Mouse (Mus musculus) hindbrain, embryonic 16.5 days (tissue): ENCODE data around the gene Itgbl1. TPM values are rescaled to one million over a fixed set of nuclear protein-coding genes. Genes with fewer than 3 reads are reported as not detected.

Experiments used
- ATAC-seq: fragments of 200-750 bp; cut with Nextera tagmentation; 2 replicates; pipeline ENCODE4 v1.8.0; 2017; ENCODE audit warnings: moderate TSS enrichment, moderate library complexity
- H3K27ac ChIP-seq: fragments of 300-500 bp; sonication (generic); 2 replicates; pipeline ENCODE4 v1.5.1; 2014; ENCODE audit warnings: low read depth, mild to moderate bottlenecking, control low read depth, low read length, moderate library complexity
- H3K27me3 ChIP-seq: fragments of 300-500 bp; sonication (generic); replicated peaks from 2 replicates; pipeline ENCODE4 v1.6.1; 2014; ENCODE audit warnings: low read length; ENCODE audit not compliant: control insufficient read depth, insufficient read depth
- H3K36me3 ChIP-seq: fragments of 300-500 bp; sonication (generic); 2 replicates; pipeline ENCODE4 v1.6.1; 2014; ENCODE audit warnings: mild to moderate bottlenecking, low read length, moderate library complexity, mixed read lengths; ENCODE audit not compliant: control insufficient read depth, insufficient read depth
- H3K4me1 ChIP-seq: fragments of 300-500 bp; sonication (generic); 2 replicates; pipeline ENCODE4 v1.6.1; 2014; ENCODE audit warnings: low read depth, low read length; ENCODE audit not compliant: control insufficient read depth, insufficient read depth
- H3K4me2 ChIP-seq: fragments of 300-500 bp; sonication (generic); 2 replicates; pipeline ENCODE4 v1.6.1; 2014; ENCODE audit warnings: mild to moderate bottlenecking, low read length, control low read depth, moderate library complexity
- H3K4me3 ChIP-seq: fragments of 300-500 bp; sonication (generic); 2 replicates; pipeline ENCODE4 v1.5.1; 2014; ENCODE audit warnings: mild to moderate bottlenecking, low read length, control low read depth, moderate library complexity
- H3K9ac ChIP-seq: fragments of 300-500 bp; sonication (generic); 2 replicates; pipeline ENCODE4 v1.6.1; 2014; ENCODE audit warnings: low read depth, mild to moderate bottlenecking, control low read depth, low read length, moderate library complexity
- H3K9me3 ChIP-seq: fragments of 300-500 bp; sonication (generic); 2 replicates; pipeline ENCODE4 v1.6.1; 2014; ENCODE audit warnings: mild to moderate bottlenecking, low read length, moderate library complexity; ENCODE audit not compliant: control insufficient read depth
- WGBS: fragments of 180-500 bp; shearing (Covaris S2); extraction: QIAGEN DNeasy Blood & Tissue Kit; methylation state at CpG from one replicate; pipeline ENCODE4 v1.1.7; 2014; 5-methylcytosine and 5-hydroxymethylcytosine counted together
- polyA plus RNA-seq: library from polyadenylated mRNA; unstranded; fragments of >200 nt; fragmentation: Nextera tagmentation; extraction: Ambion mirVana; gene quantifications from 2 replicates; pipeline ENCODE4 v1.2.1, GENCODE M21; 2015

Gene Itgbl1
- polyA plus RNA-seq, 1 experiment from 2014 or later: 4.0 TPM

- no peaks in the 10 kb centered on the region for H3K4me1 ChIP-seq
- no peak overlapping the region for H3K4me2 ChIP-seq
- WGBS: 79% methylated on average over 2 of the region's 2 CpGs
- H3K9me3 ChIP-seq: no peaks in the 10 kb centered on the region
- no peaks in the 10 kb centered on the region for H3K36me3 ChIP-seq
- H3K27me3 ChIP-seq: no peaks in the 10 kb centered on the region
- ATAC-seq: no peak
- H3K4me3 ChIP-seq: no peak overlapping the region
- H3K27ac ChIP-seq: no peak overlapping the region
- no peak overlapping the region for H3K9ac ChIP-seq
Observed at GRCm38 (mm10) chr14:123678091-123678490, 18.3 kb downstream of the Itgbl1 start.

- Histone ChIP-seq H3K4me1 (no peaks in the 10 kb centered on the region), H3K27me3 (no peaks in the 10 kb centered on the region), H3K27ac (no peak overlapping the region), H3K4me2 (no peak overlapping the region), H3K36me3 (no peaks in the 10 kb centered on the region), H3K4me3 (no peak overlapping the region), H3K9me3 (no peaks in the 10 kb centered on the region), H3K9ac (no peak overlapping the region)
- ATAC-seq: no peak
Observed at GRCm38 (mm10) chr14:123714751-123715150, 55.0 kb downstream of the Itgbl1 start.

GRCm38 (mm10) chr14:123742055-123742454 lies 82.3 kb downstream of the Itgbl1 start:
- no peaks in the 10 kb centered on the region for H3K4me1 ChIP-seq
- ATAC-seq: no peak
- H3K36me3 ChIP-seq: no peaks in the 10 kb centered on the region
- H3K27ac ChIP-seq: no peak overlapping the region
- 61% methylated on average over 1 of the region's 1 CpGs for WGBS
- H3K9ac ChIP-seq: no peak overlapping the region
- H3K4me3 ChIP-seq: no peak overlapping the region
- no peaks in the 10 kb centered on the region for H3K27me3 ChIP-seq
- H3K4me2 ChIP-seq: no peak overlapping the region
- no peaks in the 10 kb centered on the region for H3K9me3 ChIP-seq

GRCm38 (mm10) chr14:123751017-123751416 lies 91.2 kb downstream of the Itgbl1 start:
- ATAC-seq: no peak
- Histone ChIP-seq H3K27ac (no peak overlapping the region), H3K36me3 (no peaks in the 10 kb centered on the region), H3K9ac (no peak overlapping the region), H3K4me3 (no peak overlapping the region), H3K27me3 (no peaks in the 10 kb centered on the region), H3K4me1 (no peaks in the 10 kb centered on the region), H3K9me3 (peaks cover 2% of the 10 kb centered on the region; the same call in 1 of the 2 replicates), H3K4me2 (no peak overlapping the region)
- 70% methylated on average over 1 of the region's 1 CpGs for whole genome bisulfite sequencing

GRCm38 (mm10) chr14:123759534-123759933 lies 99.8 kb downstream of the Itgbl1 start:
- 77% methylated on average over 1 of the region's 1 CpGs for WGBS
- no peaks in the 10 kb centered on the region for H3K9me3 ChIP-seq

GRCm38 (mm10) chr14:123760079-123760478 lies 100.3 kb downstream of the Itgbl1 start:
- Histone ChIP-seq H3K36me3 (no peaks in the 10 kb centered on the region), H3K27ac (no peak overlapping the region), H3K4me2 (no peak overlapping the region), H3K4me3 (no peak overlapping the region), H3K9ac (no peak overlapping the region), H3K27me3 (no peaks in the 10 kb centered on the region), H3K4me1 (no peaks in the 10 kb centered on the region), H3K9me3 (no peaks in the 10 kb centered on the region)
- ATAC-seq: peak; percentile 42; the same call in 1 of the 2 replicates
- 74% methylated on average over 4 of the region's 4 CpGs for WGBS

More at GRCm38 (mm10) chr14:123759534-123759933, 99.8 kb downstream of the Itgbl1 start:
- Histone ChIP-seq H3K4me3 (no peak overlapping the region), H3K4me1 (no peaks in the 10 kb centered on the region), H3K27ac (no peak overlapping the region), H3K4me2 (no peak overlapping the region), H3K36me3 (no peaks in the 10 kb centered on the region), H3K27me3 (no peaks in the 10 kb centered on the region), H3K9ac (no peak overlapping the region)
- ATAC-seq: no peak

- H3K4me3 ChIP-seq: no peak overlapping the region
- H3K27me3 ChIP-seq: no peaks in the 10 kb centered on the region
- ATAC-seq: no peak
- H3K9ac ChIP-seq: no peak overlapping the region
- no peaks in the 10 kb centered on the region for H3K4me1 ChIP-seq
- H3K36me3 ChIP-seq: no peaks in the 10 kb centered on the region
- no peak overlapping the region for H3K4me2 ChIP-seq
- no peaks in the 10 kb centered on the region for H3K9me3 ChIP-seq
- H3K27ac ChIP-seq: no peak overlapping the region
Observed at GRCm38 (mm10) chr14:123801744-123802143, 142.0 kb downstream of the Itgbl1 start.

GRCm38 (mm10) chr14:123837662-123838061 lies 177.9 kb downstream of the Itgbl1 start:
- ATAC-seq: no peak
- 76% methylated on average over 5 of the region's 5 CpGs for WGBS
- no peaks in the 10 kb centered on the region for H3K9me3 ChIP-seq
- no peaks in the 10 kb centered on the region for H3K4me1 ChIP-seq
- H3K27me3 ChIP-seq: no peaks in the 10 kb centered on the region
- no peaks in the 10 kb centered on the region for H3K36me3 ChIP-seq
- H3K27ac ChIP-seq: no peak overlapping the region
- H3K4me3 ChIP-seq: no peak overlapping the region
- no peak overlapping the region for H3K4me2 ChIP-seq
- no peak overlapping the region for H3K9ac ChIP-seq

- Histone ChIP-seq H3K9ac (no peak overlapping the region), H3K9me3 (no peaks in the 10 kb centered on the region), H3K36me3 (no peaks in the 10 kb centered on the region), H3K27ac (no peak overlapping the region), H3K4me1 (peaks cover 5% of the 10 kb centered on the region), H3K4me2 (no peak overlapping the region), H3K27me3 (no peaks in the 10 kb centered on the region), H3K4me3 (no peak overlapping the region)
- peak; percentile 92 for ATAC-seq
- 36% methylated on average over 8 of the region's 8 CpGs for WGBS
Observed at GRCm38 (mm10) chr14:123843675-123844425, 184.1 kb downstream of the Itgbl1 start.
